Mouse (Mus musculus) testis, adult 2 months (tissue): ENCODE results near the gene Sez6l2.

Experiments
- CTCF ChIP-seq: fragments of 200-500 bp; IDR thresholded peaks from 2 replicates; pipeline ENCODE4 v1.5.1; 2012; ENCODE audit warnings: low read depth, mild to moderate bottlenecking, inconsistent platforms, low read length, moderate library complexity; ENCODE audit not compliant: control insufficient read depth, insufficient read depth, insufficient replicate concordance
- POLR2A ChIP-seq: fragments of 200-500 bp; IDR thresholded peaks from 2 replicates; pipeline ENCODE4 v1.6.1; 2012; ENCODE audit warnings: low read depth, mild to moderate bottlenecking, inconsistent platforms, low read length, moderate library complexity; ENCODE audit not compliant: control insufficient read depth

DNA sequence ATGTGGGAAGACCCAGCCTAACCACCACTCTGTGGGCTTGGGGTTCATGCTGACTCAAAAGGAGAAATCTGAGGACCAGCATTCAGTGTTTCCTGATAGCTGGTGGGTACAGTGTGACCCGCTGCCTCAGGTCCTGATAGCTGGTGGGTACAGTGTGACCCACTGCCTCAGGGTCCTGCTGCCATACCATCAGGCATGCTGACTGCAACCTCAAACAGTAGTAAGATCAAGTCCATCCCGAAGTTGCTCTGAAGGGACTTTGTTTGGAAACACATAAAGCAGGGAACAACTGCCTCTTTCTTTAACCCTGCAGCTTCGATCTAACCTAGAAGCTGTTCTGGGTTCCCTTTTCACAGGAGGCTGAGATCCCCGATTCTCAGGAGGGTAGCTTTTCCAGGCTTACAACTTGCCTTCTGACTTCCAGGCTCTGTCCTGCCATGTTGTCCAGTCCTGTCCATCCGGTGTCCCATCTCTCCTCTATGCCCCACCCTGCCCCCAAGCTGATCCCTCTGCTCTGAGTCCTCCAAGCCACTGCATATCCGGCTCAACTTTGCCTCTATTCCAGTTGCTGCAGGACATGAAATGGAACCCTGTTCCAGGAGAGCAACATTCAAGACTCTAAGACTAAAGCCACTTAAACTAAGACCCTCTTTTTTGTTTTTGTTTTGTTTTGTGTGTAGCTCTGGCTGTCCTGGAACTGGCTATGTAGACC, 57.1 kb downstream of the Sez6l2 start:
- no peak for TF ChIP-seq CTCF
- TF ChIP-seq POLR2A = no peak
